31 mouse cellular contexts compared by ENCODE assay signal in the genomic region with DNA sequence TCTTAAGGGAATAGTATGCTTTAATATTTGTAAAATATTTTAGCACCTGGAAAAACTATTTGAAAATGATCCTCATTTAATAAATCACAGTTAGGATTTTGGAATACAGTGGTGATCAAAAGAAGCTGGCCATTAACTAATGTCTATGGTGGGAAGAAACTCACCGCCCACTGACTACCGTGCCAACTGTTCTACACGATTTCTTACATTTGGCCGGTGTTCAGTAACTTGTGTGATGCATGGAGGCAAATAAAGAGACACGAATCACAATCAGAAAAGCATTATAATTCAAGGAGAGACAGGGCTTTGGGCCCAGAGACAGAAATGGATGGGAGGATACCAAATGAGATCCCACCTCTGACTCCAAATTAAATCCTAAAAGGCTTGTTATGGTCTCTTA.
DNase-seq lines count a peak whose midpoint lies in the region; TF ChIP-seq lines count a peak whose summit lies in the region.
"Had no signal": no experiment of that assay in that cellular context is flagged by ENCODE, and none has a peak within 500 bp of the region (broad histone marks: within the 10 kb centered on the region; RNA-seq: fewer than 3 reads in every experiment).

No protein-coding gene starts in this region.

- H3K27me3 ChIP-seq in kidney, adult 2 months (replicated peaks; ENCODE audit: control insufficient read depth, insufficient read depth, low read length), result no peaks in the 10 kb centered on the region
- H3K27me3 ChIP-seq: embryonic facial prominence, embryonic 12.5 days; forebrain, embryonic 15.5 days; heart, embryonic 13.5 days; limb, embryonic 13.5 days; liver, embryonic 12.5 days; megakaryocyte, embryonic 14.5 days; midbrain, embryonic 12.5 days; neural tube, embryonic 12.5 days; Patski had no signal

- no peaks in the 10 kb centered on the region for H3K36me3 ChIP-seq in kidney, adult 2 months (ENCODE audit: control insufficient read depth, insufficient read depth, low read length)
- H3K36me3 ChIP-seq: embryonic facial prominence, embryonic 12.5 days; forebrain, embryonic 15.5 days; limb, embryonic 13.5 days; liver, embryonic 12.5 days; midbrain, embryonic 12.5 days; neural tube, embryonic 12.5 days had no signal

- no peaks in the 10 kb centered on the region for H3K4me1 ChIP-seq in kidney, adult 2 months (ENCODE audit: control insufficient read depth, insufficient read depth, low read length)
- H3K4me1 ChIP-seq: embryonic facial prominence, embryonic 12.5 days; forebrain, embryonic 15.5 days; heart, embryonic 13.5 days; limb, embryonic 13.5 days; liver, embryonic 12.5 days; megakaryocyte, embryonic 14.5 days; midbrain, embryonic 12.5 days; neural tube, embryonic 12.5 days had no signal

- H3K4me3 ChIP-seq in kidney, adult 2 months (ENCODE audit: insufficient read depth, low read depth, low read length), result no peak overlapping the region
- H3K4me3 ChIP-seq: embryonic facial prominence, embryonic 12.5 days; forebrain, embryonic 15.5 days; gastrocnemius, adult 2 months; heart, embryonic 13.5 days; limb, embryonic 13.5 days; liver, embryonic 12.5 days; megakaryocyte, embryonic 14.5 days; midbrain, embryonic 12.5 days; myocyte; neural tube, embryonic 12.5 days had no signal

- whole genome bisulfite sequencing in kidney, adult 2 months, result 84% methylated on average over 5 of the region's 5 CpGs

- no peak for TF ChIP-seq POLR2A in kidney, adult 2 months (IDR thresholded peaks at IDR 0.05; ENCODE audit: low read depth, low read length)

- no peak overlapping the region for H3K27ac ChIP-seq in kidney, adult 2 months (ENCODE audit: insufficient read depth, low read depth, low read length)
- H3K27ac ChIP-seq: embryonic facial prominence, embryonic 12.5 days; forebrain, embryonic 15.5 days; gastrocnemius, adult 2 months; heart, embryonic 13.5 days; hindbrain, embryonic 14.5 days; limb, embryonic 13.5 days; liver, embryonic 12.5 days; midbrain, embryonic 12.5 days; neural tube, embryonic 12.5 days; stomach, postnatal 0 days had no signal

- no peak for TF ChIP-seq CTCF in kidney, adult 2 months (conservative IDR thresholded peaks at IDR 0.05; ENCODE audit: insufficient read depth, insufficient read length, low read depth, low read length)

- DNase-seq in frontal cortex, postnatal 36 days (ENCODE audit: low spot score in 2 of 2), result peak; percentile 26 to 28
- DNase-seq in frontal cortex, postnatal 25 days (ENCODE audit: low spot score in 2 of 2), result no peak
- DNase-seq in right cerebral cortex, adult 18-20 months, result peak; percentile 14
- DNase-seq in right cerebral cortex, postnatal 4 days, result no peak
- DNase-seq in layer of hippocampus, adult 8-10 months (ENCODE audit: low spot score in 2 of 2), result peak; percentile 36 to 59
- no peak for DNase-seq in cerebellum, adult 9-10 months
- DNase-seq in kidney, adult 2 months, result no peak
- DNase-seq: adrenal gland, postnatal 10 days; cerebellum, adult 11 months; cerebellum, adult 9-11 months; embryo, embryonic 11 days; gastrocnemius, adult 2 months; gastrocnemius, postnatal 36 days; heart, postnatal 10 days; kidney, postnatal 14 days; liver, postnatal 0 days; lung, postnatal 4 days; thymus, adult 2 months; thymus, postnatal 36 days had no signal

Comparison
In these comparisons a context has a peak if more than half of its experiments do, and no peak if none do; other contexts are left out.
1. DNase-seq: peak in frontal cortex, postnatal 36 days (2 of 2), right cerebral cortex, adult 18-20 months (single experiment) and layer of hippocampus, adult 8-10 months (2 of 2); none in frontal cortex, postnatal 25 days (0 of 2), right cerebral cortex, postnatal 4 days (single experiment), cerebellum, adult 9-10 months (single experiment) and kidney, adult 2 months (single experiment).